Mouse (Mus musculus) midbrain, embryonic 11.5 days (tissue): ENCODE results near the gene Elmo1. TPM values are rescaled to one million over a fixed set of nuclear protein-coding genes. Genes with fewer than 3 reads are reported as not detected.

ENCODE experiments used
- ATAC-seq: fragments of 200-750 bp; cut with Nextera tagmentation; 2 replicates; pipeline ENCODE4 v1.8.0; 2017; ENCODE audit warnings: moderate TSS enrichment, moderate library complexity; ENCODE audit not compliant: low FRiP score
- DNase-seq: peaks from one replicate; pipeline ENCODE4 v3.0.0; 2015; ENCODE audit warnings: low spot score; ENCODE audit errors: missing footprints
- H3K27ac ChIP-seq: fragments of 300-500 bp; sonication (generic); 2 replicates; pipeline ENCODE4 v1.5.1; 2014; ENCODE audit warnings: low read depth, low read length
- H3K27me3 ChIP-seq: fragments of 300-500 bp; sonication (generic); 2 replicates; pipeline ENCODE4 v1.6.1; 2014; ENCODE audit warnings: mild to moderate bottlenecking, low read length, moderate library complexity, mixed read lengths; ENCODE audit not compliant: control insufficient read depth, insufficient read depth
- H3K36me3 ChIP-seq: fragments of 300-500 bp; sonication (generic); 2 replicates; pipeline ENCODE4 v1.6.1; 2014; ENCODE audit warnings: mild to moderate bottlenecking, low read length, moderate library complexity, mixed read lengths; ENCODE audit not compliant: control insufficient read depth, insufficient read depth
- H3K4me1 ChIP-seq: fragments of 300-500 bp; sonication (generic); 2 replicates; pipeline ENCODE4 v1.6.1; 2014; ENCODE audit warnings: low read length; ENCODE audit not compliant: control insufficient read depth, insufficient read depth
- H3K4me2 ChIP-seq: fragments of 300-500 bp; sonication (generic); 2 replicates; pipeline ENCODE4 v1.6.1; 2014; ENCODE audit warnings: mild to moderate bottlenecking, moderate library complexity
- H3K4me3 ChIP-seq: fragments of 300-500 bp; sonication (generic); 2 replicates; pipeline ENCODE4 v1.5.1; 2014; ENCODE audit warnings: low read depth, low read length
- H3K9ac ChIP-seq: fragments of 300-500 bp; sonication (generic); 2 replicates; pipeline ENCODE4 v1.6.1; 2014; ENCODE audit warnings: low read length
- H3K9me3 ChIP-seq: fragments of 300-500 bp; sonication (generic); 2 replicates; pipeline ENCODE4 v1.6.1; 2016; ENCODE audit warnings: low read length; ENCODE audit not compliant: control insufficient read depth
- WGBS: fragments of 180-500 bp; shearing (Covaris S2); extraction: QIAGEN DNeasy Blood & Tissue Kit; methylation state at CpG from one replicate; pipeline ENCODE4 v1.1.7; 2014; 5-methylcytosine and 5-hydroxymethylcytosine counted together
- polyA plus RNA-seq: library from polyadenylated mRNA; unstranded; fragments of >200 nt; fragmentation: Nextera tagmentation; extraction: Ambion mirVana; gene quantifications from 2 replicates; pipeline ENCODE4 v1.2.1, GENCODE M21; 2014

Elmo1 gene
- polyA plus RNA-seq, 1 experiment from 2014 or later = 19.1 TPM

DNA sequence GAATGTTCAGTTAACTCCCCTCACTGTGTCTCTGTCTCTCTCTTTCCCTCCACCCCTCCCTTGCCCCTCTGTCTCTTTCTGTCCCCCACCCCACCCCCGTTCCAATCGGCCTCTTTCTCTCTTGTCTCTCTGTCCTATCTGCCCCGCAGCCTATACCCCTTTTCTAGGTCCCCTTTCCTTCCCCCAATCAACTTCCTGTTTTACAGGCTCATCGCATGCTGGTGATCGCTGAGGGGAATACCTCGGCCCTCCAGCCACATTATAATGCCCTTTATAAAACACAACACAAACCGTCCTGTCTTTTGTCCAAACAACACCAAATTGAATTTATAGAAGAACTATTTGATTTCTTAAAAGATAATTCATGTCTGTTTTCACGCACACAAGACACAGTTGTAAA, 40.7 kb upstream of the Elmo1 start:
- Histone ChIP-seq H3K4me3 (no peak overlapping the region), H3K4me2 (no peak overlapping the region), H3K4me1 (peaks cover 10% of the 10 kb centered on the region), H3K9me3 (no peaks in the 10 kb centered on the region), H3K27me3 (no peaks in the 10 kb centered on the region), H3K27ac (no peak overlapping the region), H3K9ac (no peak overlapping the region), H3K36me3 (no peaks in the 10 kb centered on the region)
- 67% methylated on average over 8 of the region's 8 CpGs for WGBS
- DNase-seq = no peak
- ATAC-seq = 0 out of 2 replicates have a peak, but pooled peaks have one; percentile 15

DNA sequence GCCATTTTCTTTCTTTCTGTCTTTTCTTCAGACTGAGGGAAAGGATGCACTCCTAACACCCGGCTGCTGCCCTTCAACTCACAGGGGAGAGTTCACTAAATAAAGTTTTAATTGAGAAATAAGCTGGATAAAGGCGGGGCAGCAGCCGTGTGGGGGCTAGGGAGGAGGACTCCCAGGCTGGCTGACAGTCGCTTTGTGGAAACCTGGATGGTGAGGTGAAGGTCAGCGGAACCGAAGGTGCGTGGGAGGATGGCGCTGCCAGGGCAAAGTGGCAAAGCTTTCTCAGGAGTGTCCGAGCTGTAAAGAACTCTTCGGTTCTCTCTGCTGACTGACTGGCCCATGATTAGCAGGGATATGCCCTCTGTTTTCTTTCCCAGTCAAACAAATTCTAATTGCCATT, 40.2 kb upstream of the Elmo1 start:
- H3K4me3 ChIP-seq = no peak overlapping the region
- H3K9ac ChIP-seq = no peak overlapping the region
- no peak overlapping the region for H3K27ac ChIP-seq
- ATAC-seq (no peak), DNase-seq (no peak)
- no peak overlapping the region for H3K4me2 ChIP-seq
- H3K4me1 ChIP-seq = peaks cover 10% of the 10 kb centered on the region
- no peaks in the 10 kb centered on the region for H3K9me3 ChIP-seq
- H3K36me3 ChIP-seq = no peaks in the 10 kb centered on the region
- no peaks in the 10 kb centered on the region for H3K27me3 ChIP-seq
- 90% methylated on average over 10 of the region's 10 CpGs for WGBS

DNA sequence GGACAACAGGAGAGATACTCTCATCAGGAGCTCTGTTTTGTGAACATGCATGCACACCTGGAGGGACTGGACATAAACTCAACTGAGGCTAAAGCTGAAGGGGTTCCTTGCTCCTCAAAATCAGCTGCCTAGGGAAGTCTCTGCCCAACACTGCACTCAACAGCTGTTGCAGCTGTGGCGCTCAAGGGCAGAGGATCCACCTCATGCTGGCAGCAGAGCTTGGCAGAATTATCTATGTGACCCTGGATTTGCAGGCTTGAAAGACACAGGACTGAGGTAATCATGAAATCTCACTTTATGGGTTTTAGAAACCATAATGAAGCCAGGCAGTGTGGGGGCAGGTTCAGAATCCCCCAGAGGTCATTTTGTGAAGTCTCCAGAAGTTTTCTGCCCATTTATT, 32.5 kb upstream of the Elmo1 start:
- Histone ChIP-seq H3K9me3 (no peaks in the 10 kb centered on the region), H3K27ac (no peak overlapping the region), H3K9ac (no peak overlapping the region), H3K4me2 (no peak overlapping the region), H3K27me3 (no peaks in the 10 kb centered on the region), H3K4me1 (no peaks in the 10 kb centered on the region), H3K4me3 (no peak overlapping the region), H3K36me3 (no peaks in the 10 kb centered on the region)
- no peak for DNase-seq
- WGBS = 74% methylated on average over 1 of the region's 1 CpGs
- no peak for ATAC-seq

DNA sequence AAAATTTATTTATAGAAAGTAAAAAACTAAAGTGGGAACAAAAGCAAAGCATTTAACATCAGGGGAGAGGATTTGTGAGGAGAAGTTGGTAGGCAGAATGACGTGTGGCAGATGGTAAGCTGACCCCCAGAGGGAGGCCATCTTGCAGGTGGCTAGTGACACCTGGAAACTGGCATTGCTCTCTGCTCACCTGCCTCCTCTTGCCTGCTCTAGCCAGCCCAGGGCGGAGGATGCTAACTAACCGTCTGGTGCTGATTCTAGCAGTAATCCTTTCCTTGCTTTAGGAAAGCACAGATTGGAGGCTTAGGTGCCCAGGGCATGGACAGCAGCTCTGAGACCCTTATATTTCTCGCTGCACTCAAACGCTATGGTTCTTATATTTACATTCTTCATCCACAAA, 29.4 kb upstream of the Elmo1 start:
- no peak overlapping the region for H3K4me2 ChIP-seq
- no peaks in the 10 kb centered on the region for H3K36me3 ChIP-seq
- DNase-seq (no peak), ATAC-seq (no peak)
- no peaks in the 10 kb centered on the region for H3K27me3 ChIP-seq
- WGBS = 73% methylated on average over 5 of the region's 5 CpGs
- H3K9me3 ChIP-seq = no peaks in the 10 kb centered on the region
- no peak overlapping the region for H3K9ac ChIP-seq
- H3K4me3 ChIP-seq = no peak overlapping the region
- no peaks in the 10 kb centered on the region for H3K4me1 ChIP-seq
- no peak overlapping the region for H3K27ac ChIP-seq

DNA sequence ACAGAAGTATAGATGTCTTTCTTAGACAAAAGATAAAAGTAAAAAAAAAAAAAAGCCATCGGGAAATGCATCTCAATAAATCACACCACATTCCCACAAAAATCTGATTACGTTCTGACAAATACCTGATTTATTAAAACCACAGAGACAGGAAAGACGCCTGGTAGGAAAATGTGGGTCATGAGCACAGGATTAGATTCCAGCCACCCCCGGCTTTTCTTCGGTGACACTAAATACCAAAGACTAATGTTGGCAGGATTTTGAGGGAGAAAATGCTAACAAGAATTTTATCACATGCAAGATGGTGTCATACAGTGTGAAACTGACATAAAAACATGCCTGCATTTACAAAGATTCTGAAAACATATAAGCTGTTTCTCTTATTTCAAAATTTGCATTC, 27.1 kb upstream of the Elmo1 start:
- Histone ChIP-seq H3K9me3 (no peaks in the 10 kb centered on the region), H3K4me2 (no peak overlapping the region), H3K27ac (no peak overlapping the region), H3K4me1 (no peaks in the 10 kb centered on the region), H3K4me3 (no peak overlapping the region), H3K36me3 (no peaks in the 10 kb centered on the region), H3K27me3 (no peaks in the 10 kb centered on the region), H3K9ac (no peak overlapping the region)
- DNase-seq = no peak
- 93% methylated on average over 5 of the region's 5 CpGs for WGBS
- no peak for ATAC-seq

DNA sequence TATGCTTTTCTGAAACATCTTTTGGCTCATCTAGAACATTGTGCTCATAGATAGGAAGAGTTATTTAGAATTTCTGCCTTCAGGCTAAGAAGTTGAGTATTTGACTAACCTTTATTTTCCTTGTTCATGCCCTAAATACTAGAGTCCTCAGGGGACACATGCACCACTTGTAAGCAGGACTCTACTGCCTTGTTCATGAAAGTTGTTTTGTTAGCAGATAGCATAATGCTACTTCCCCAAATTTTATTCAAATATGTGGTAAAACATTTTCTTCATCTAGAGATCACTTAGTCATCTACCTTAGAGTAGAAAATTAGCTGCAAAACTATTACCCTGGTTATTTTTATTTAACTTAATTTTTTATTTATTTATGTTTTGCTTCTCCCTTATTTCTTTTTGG, 18.4 kb upstream of the Elmo1 start:
- H3K4me3 ChIP-seq = no peak overlapping the region
- H3K4me1 ChIP-seq = no peaks in the 10 kb centered on the region
- no peak overlapping the region for H3K9ac ChIP-seq
- no peak overlapping the region for H3K4me2 ChIP-seq
- no peaks in the 10 kb centered on the region for H3K9me3 ChIP-seq
- H3K27me3 ChIP-seq = no peaks in the 10 kb centered on the region
- no peak overlapping the region for H3K27ac ChIP-seq
- DNase-seq (no peak), ATAC-seq (no peak)
- H3K36me3 ChIP-seq = no peaks in the 10 kb centered on the region

DNA sequence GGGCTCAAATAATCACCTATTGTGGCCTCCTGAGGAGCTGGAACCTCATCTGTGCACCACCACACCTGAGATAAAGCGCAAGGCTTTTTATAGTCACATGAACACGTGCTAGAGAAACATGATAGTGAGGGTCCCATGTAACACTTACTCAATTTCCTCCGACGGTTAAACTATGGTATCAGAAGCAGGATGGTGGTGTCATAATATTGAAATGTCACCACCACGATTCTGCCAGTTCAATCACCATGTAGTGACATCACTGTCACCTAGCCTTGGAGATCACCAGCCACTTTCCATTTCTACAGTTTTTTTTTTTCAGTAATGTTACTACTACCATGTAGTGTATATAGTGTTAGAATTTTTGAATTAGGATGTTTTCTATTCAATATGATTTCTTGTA, 17.4 kb upstream of the Elmo1 start:
- DNase-seq = no peak
- 85% methylated on average over 5 of the region's 5 CpGs for WGBS
- no peak for ATAC-seq

DNA sequence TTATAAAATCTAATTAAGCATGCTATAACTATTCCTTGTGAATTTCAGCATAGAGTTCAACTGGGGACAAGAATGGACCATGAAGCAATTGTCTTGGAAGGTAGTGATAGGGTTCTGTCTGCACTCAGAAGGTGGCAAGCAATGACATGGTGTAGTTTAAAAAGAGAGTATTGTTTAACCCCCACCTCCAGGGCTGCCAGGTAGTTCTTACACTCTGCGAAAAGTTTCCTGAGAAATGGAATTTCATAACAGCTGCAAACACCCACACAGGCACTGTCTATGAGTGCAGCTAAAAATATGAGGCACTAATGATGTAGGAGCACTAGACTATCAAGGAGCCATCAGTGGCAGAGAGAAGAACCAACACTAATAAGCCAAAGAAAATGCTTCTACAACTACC, 13.9 kb upstream of the Elmo1 start:
- ATAC-seq (no peak), DNase-seq (no peak)
- Histone ChIP-seq H3K27ac (no peak overlapping the region), H3K36me3 (no peaks in the 10 kb centered on the region), H3K4me3 (no peak overlapping the region), H3K4me2 (no peak overlapping the region), H3K9me3 (no peaks in the 10 kb centered on the region), H3K4me1 (no peaks in the 10 kb centered on the region), H3K27me3 (no peaks in the 10 kb centered on the region), H3K9ac (no peak overlapping the region)
- 94% methylated on average over 1 of the region's 1 CpGs for WGBS

More for the DNA sequence above, 17.4 kb upstream of the Elmo1 start:
- H3K4me1 ChIP-seq = no peaks in the 10 kb centered on the region
- no peaks in the 10 kb centered on the region for H3K27me3 ChIP-seq
- H3K9me3 ChIP-seq = no peaks in the 10 kb centered on the region
- no peak overlapping the region for H3K4me3 ChIP-seq
- H3K9ac ChIP-seq = no peak overlapping the region
- H3K36me3 ChIP-seq = no peaks in the 10 kb centered on the region
- H3K27ac ChIP-seq = no peak overlapping the region
- no peak overlapping the region for H3K4me2 ChIP-seq

DNA sequence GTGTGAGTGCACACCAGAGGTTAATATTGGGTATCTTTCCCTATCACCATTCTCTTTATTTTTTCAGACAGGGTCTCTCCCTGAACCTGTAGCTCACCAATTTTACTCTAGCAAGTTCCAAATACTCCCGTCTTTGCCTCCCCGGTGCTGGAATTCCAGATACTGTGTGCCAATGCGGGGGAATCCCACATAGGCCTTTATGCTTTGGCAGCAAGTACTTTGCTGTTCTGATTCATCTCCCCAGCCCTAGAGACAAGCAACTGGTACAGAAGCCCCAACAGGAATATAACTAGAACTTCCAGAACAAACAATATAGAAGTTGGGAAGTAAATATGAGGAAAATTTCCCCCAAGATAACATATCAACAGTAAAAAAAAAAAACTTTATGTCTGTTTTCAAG, 13.2 kb upstream of the Elmo1 start:
- no peak overlapping the region for H3K4me2 ChIP-seq
- 93% methylated on average over 3 of the region's 3 CpGs for WGBS

More for the DNA sequence above, 13.2 kb upstream of the Elmo1 start:
- no peak overlapping the region for H3K27ac ChIP-seq
- no peaks in the 10 kb centered on the region for H3K4me1 ChIP-seq
- ATAC-seq (no peak), DNase-seq (no peak)
- H3K9ac ChIP-seq = no peak overlapping the region
- no peak overlapping the region for H3K4me3 ChIP-seq
- H3K9me3 ChIP-seq = no peaks in the 10 kb centered on the region
- H3K36me3 ChIP-seq = no peaks in the 10 kb centered on the region
- H3K27me3 ChIP-seq = no peaks in the 10 kb centered on the region
